Mouse (Mus musculus): ENCODE results near the gene Aldh1a3.

- no peak for TF ChIP-seq TCF12 (IDR thresholded peaks at IDR 0.05; ENCODE audit: insufficient read depth, poor library complexity, severe bottlenecking)
- no peak for TF ChIP-seq POLR2A (IDR thresholded peaks at IDR 0.05; ENCODE audit: insufficient read length, low read depth)
- no peak for TF ChIP-seq CEBPB (IDR thresholded peaks at IDR 0.05; ENCODE audit: insufficient read depth, poor library complexity, severe bottlenecking)
- no peak for TF ChIP-seq E2F4 (IDR thresholded peaks at IDR 0.05; ENCODE audit: insufficient read depth)
- TF ChIP-seq POLR2AphosphoS2 (IDR thresholded peaks at IDR 0.05; ENCODE audit: insufficient read length, low read depth), result no peak
- TF ChIP-seq USF1 (IDR thresholded peaks at IDR 0.05; ENCODE audit: low read depth), result no peak
- no peak for TF ChIP-seq REST (IDR thresholded peaks at IDR 0.05; ENCODE audit: insufficient read depth, insufficient read length)
- no peak for TF ChIP-seq MAX (IDR thresholded peaks at IDR 0.05; ENCODE audit: low read depth)
- no peak for TF ChIP-seq MYOG (IDR thresholded peaks at IDR 0.05; ENCODE audit: control insufficient read depth in 1 of 3, insufficient read depth in 1 of 3, insufficient read length in 2 of 3, low read depth in 2 of 3)
- no peak for TF ChIP-seq MYOD1 (IDR thresholded peaks at IDR 0.05; ENCODE audit: control insufficient read depth in 1 of 3, insufficient read length in 2 of 3, low read depth in 2 of 3)
- TF ChIP-seq SRF (IDR thresholded peaks at IDR 0.05; ENCODE audit: control insufficient read depth, insufficient read length, low read depth), result no peak
- TF ChIP-seq TCF3 (IDR thresholded peaks at IDR 0.05; ENCODE audit: insufficient read length, low read depth), result no peak
These were observed 39.3 kb upstream of the Aldh1a3 start for GRCm38 (mm10) chr7:66466641-66467040.

Measured in myocyte (in vitro differentiated cells).